Mouse (Mus musculus) CH12.LX (cell line): ENCODE data around the gene Arid5b. TPM values are rescaled to one million over a fixed set of nuclear protein-coding genes. Genes with fewer than 3 reads are reported as not detected.

Source experiments
- DNase-seq: peaks from one replicate; pipeline ENCODE4 v3.0.0-alpha.2; 2013; ENCODE audit errors: extremely low read depth
- H3K27ac ChIP-seq: 2 replicates; pipeline ENCODE4 v1.5.1; 2012; ENCODE audit warnings: low read depth, mild to moderate bottlenecking, control low read depth, moderate library complexity; ENCODE audit not compliant: insufficient read depth
- H3K27me3 ChIP-seq: replicated peaks from 2 replicates; pipeline ENCODE3; 2012; ENCODE audit warnings: inconsistent platforms
- H3K36me3 ChIP-seq, 2 experiments: replicated peaks in 1 of 2; 2 replicates each; pipeline versions ENCODE3 to v1.6.1; 2012; ENCODE audit warnings: inconsistent platforms in 1 of 2, low read length in 1 of 2, mild to moderate bottlenecking in 1 of 2, mixed read lengths in 1 of 2, moderate library complexity in 1 of 2; ENCODE audit not compliant: control insufficient read depth in 1 of 2, insufficient read depth in 1 of 2
- H3K4me1 ChIP-seq, 2 experiments: 2 replicates each; pipeline ENCODE4 v1.6.1; 2012; ENCODE audit warnings: inconsistent platforms in 1 of 2, moderate library complexity in 1 of 2; ENCODE audit not compliant: insufficient read depth in 2 of 2, control insufficient read depth in 1 of 2
- H3K4me2 ChIP-seq: 2 replicates; pipeline ENCODE4 v1.6.1; 2012; ENCODE audit warnings: low read depth, mild to moderate bottlenecking, control low read depth; ENCODE audit not compliant: poor library complexity, insufficient read depth, severe bottlenecking
- H3K4me3 ChIP-seq, 3 experiments: fragments of 150-350 bp in 1 of 3; sonication (generic) in 1 of 3; replicated peaks in 1 of 3; 2 replicates each; pipeline versions ENCODE3 to v1.5.1; 2011 to 2012; ENCODE audit warnings: low read depth in 2 of 3, low read length in 2 of 3, mild to moderate bottlenecking in 2 of 3, moderate library complexity in 2 of 3, control low read depth in 1 of 3, improper control_type of control experiment in 1 of 3, inconsistent platforms in 1 of 3, mixed read lengths in 1 of 3; ENCODE audit not compliant: poor library complexity in 1 of 3
- H3K79me2 ChIP-seq: replicated peaks from 2 replicates; pipeline ENCODE4 v1.6.1; 2012; ENCODE audit warnings: mild to moderate bottlenecking, moderate library complexity; ENCODE audit not compliant: control insufficient read depth, poor library complexity, insufficient read depth, severe bottlenecking; ENCODE audit errors: extremely low read depth
- H3K9ac ChIP-seq: 2 replicates; pipeline ENCODE4 v1.6.1; 2012; ENCODE audit warnings: low read depth, mild to moderate bottlenecking, control low read depth, moderate library complexity; ENCODE audit not compliant: insufficient read depth
- H3K9me3 ChIP-seq: replicated peaks from 2 replicates; pipeline ENCODE3; 2012; ENCODE audit warnings: low read length, inconsistent platforms, mixed read lengths
- BHLHE40 ChIP-seq: IDR thresholded peaks from 2 replicates; pipeline ENCODE4 v1.6.1; 2011; ENCODE audit warnings: mild to moderate bottlenecking, low read depth, low read length, improper control_type of control experiment
- CHD2 ChIP-seq: IDR thresholded peaks from 2 replicates; pipeline ENCODE4 v1.6.1; 2011; ENCODE audit warnings: low read length, improper control_type of control experiment
- CTCF ChIP-seq, 2 experiments: IDR thresholded peaks in 1 of 2; conservative IDR thresholded peaks in 1 of 2; 2 replicates each; pipeline ENCODE4 v1.5.1; 2011 to 2012; ENCODE audit warnings: low read depth in 2 of 2, low read length in 2 of 2, improper control_type of control experiment in 1 of 2, inconsistent platforms in 1 of 2, mild to moderate bottlenecking in 1 of 2, moderate library complexity in 1 of 2
- E2F4 ChIP-seq: IDR thresholded peaks from 2 replicates; pipeline ENCODE4 v1.6.1; 2011; ENCODE audit warnings: low read depth, low read length, improper control_type of control experiment; ENCODE audit not compliant: insufficient replicate concordance
- EP300 ChIP-seq: IDR thresholded peaks from 2 replicates; pipeline ENCODE4 v1.6.1; 2011; ENCODE audit warnings: low read length, improper control_type of control experiment
- ETS1 ChIP-seq: conservative IDR thresholded peaks from 2 replicates; pipeline ENCODE4 v1.6.1; 2012; ENCODE audit warnings: low read depth, mild to moderate bottlenecking, inconsistent platforms, low read length, improper control_type of control experiment, moderate library complexity
- GABPA ChIP-seq: IDR thresholded peaks from 2 replicates; pipeline ENCODE4 v1.6.1; 2012; ENCODE audit warnings: low read depth, low read length, improper control_type of control experiment, inconsistent platforms; ENCODE audit not compliant: insufficient replicate concordance
- IRF4 ChIP-seq: IDR thresholded peaks from 2 replicates; pipeline ENCODE4 v1.6.1; 2014; ENCODE audit warnings: low read depth, mild to moderate bottlenecking, inconsistent platforms, low read length, improper control_type of control experiment
- JUN ChIP-seq: IDR thresholded peaks from 2 replicates; pipeline ENCODE4 v1.6.1; 2011; ENCODE audit warnings: low read depth, mild to moderate bottlenecking, low read length, improper control_type of control experiment, moderate library complexity; ENCODE audit not compliant: insufficient read depth
- JUND ChIP-seq: conservative IDR thresholded peaks from 2 replicates; pipeline ENCODE4 v1.6.1; 2011; ENCODE audit warnings: low read depth, low read length, improper control_type of control experiment
- KAT2A ChIP-seq: IDR thresholded peaks from 2 replicates; pipeline ENCODE4 v1.6.1; 2012; ENCODE audit warnings: low read length, improper control_type of control experiment, inconsistent platforms; ENCODE audit not compliant: insufficient replicate concordance
- MAX ChIP-seq: IDR thresholded peaks from 2 replicates; pipeline ENCODE4 v1.6.1; 2011; ENCODE audit warnings: low read length, improper control_type of control experiment
- MAZ ChIP-seq: IDR thresholded peaks from 2 replicates; pipeline ENCODE4 v1.6.1; 2012; ENCODE audit warnings: low read depth, mild to moderate bottlenecking, inconsistent platforms, low read length, improper control_type of control experiment, moderate library complexity
- MEF2A ChIP-seq: IDR thresholded peaks from 2 replicates; pipeline ENCODE4 v1.6.1; 2014; ENCODE audit warnings: low read depth, mild to moderate bottlenecking, inconsistent platforms, low read length, improper control_type of control experiment, borderline replicate concordance
- MXI1 ChIP-seq: IDR thresholded peaks from 2 replicates; pipeline ENCODE4 v1.6.1; 2011; ENCODE audit warnings: mild to moderate bottlenecking, low read depth, low read length, improper control_type of control experiment
- MYC ChIP-seq: IDR thresholded peaks from 2 replicates; pipeline ENCODE4 v1.6.1; 2011; ENCODE audit warnings: low read depth, mild to moderate bottlenecking, improper control_type of control experiment, low read length
- PAX5 ChIP-seq: IDR thresholded peaks from 2 replicates; pipeline ENCODE4 v1.6.1; 2012; ENCODE audit warnings: low read length, inconsistent platforms, mixed read lengths
- SIN3A ChIP-seq: IDR thresholded peaks from 2 replicates; pipeline ENCODE4 v1.6.1; 2012; ENCODE audit warnings: low read length, improper control_type of control experiment, inconsistent platforms
- TBP ChIP-seq: conservative IDR thresholded peaks from 2 replicates; pipeline ENCODE4 v1.6.1; 2011; ENCODE audit warnings: low read depth, low read length, improper control_type of control experiment
- TCF12 ChIP-seq: IDR thresholded peaks from 2 replicates; pipeline ENCODE4 v1.6.1; 2014; ENCODE audit warnings: low read depth, mild to moderate bottlenecking, inconsistent platforms, low read length, improper control_type of control experiment
- UBTF ChIP-seq: IDR thresholded peaks from 2 replicates; pipeline ENCODE4 v1.6.1; 2012; ENCODE audit warnings: low read depth, mild to moderate bottlenecking, inconsistent platforms, low read length, improper control_type of control experiment, moderate library complexity
- USF2 ChIP-seq: conservative IDR thresholded peaks from 2 replicates; pipeline ENCODE4 v1.6.1; 2011; ENCODE audit warnings: low read depth, low read length, improper control_type of control experiment
- ZKSCAN1 ChIP-seq: IDR thresholded peaks from 2 replicates; pipeline ENCODE4 v1.6.1; 2012; ENCODE audit warnings: low read depth, inconsistent platforms, low read length, improper control_type of control experiment, borderline replicate concordance
- ZMIZ1 ChIP-seq: IDR thresholded peaks from 2 replicates; pipeline ENCODE4 v1.6.1; 2012; ENCODE audit warnings: low read depth, mild to moderate bottlenecking, inconsistent platforms, low read length, improper control_type of control experiment
- dilution Hi-C: fragments of 300-500 bp; cut with MboI; formaldehyde crosslinking; loops from 2 replicates; pipeline ENCODE4 v1.14.3; 2020; ENCODE audit warnings: low sequenced_read_pairs; ENCODE audit not compliant: extremely low pct_unique_long_range_greater_than_20kb, extremely low pct_ligation_motif_present
- in situ Hi-C: fragments of 300-500 bp; cut with MboI; formaldehyde crosslinking; loops from 3 replicates; pipeline ENCODE4 v1.14.3; 2019; ENCODE audit warnings: low sequenced_read_pairs, low pct_ligation_motif_present, low pct_unique_long_range_greater_than_20kb, mixed read lengths
- polyA plus RNA-seq: library from polyadenylated mRNA; unstranded; fragments of >175 nt; gene quantifications from 2 replicates; pipeline ENCODE4 v1.2.1, GENCODE M21; 2012; ENCODE audit warnings: low read depth; ENCODE audit not compliant: insufficient read length
- total RNA-seq, 2 experiments: library from RNA; depleted of rRNA; stranded (reverse); fragments of 300-350 nt in 1 of 2; fragments of >200 nt in 1 of 2; gene quantifications; 2 replicates each; pipeline ENCODE4 v1.2.3; 2012 to 2014

Arid5b gene
- total and polyA plus RNA-seq, 3 experiments = 1.1 to 2.6 (median 1.8) TPM

GRCm38 (mm10) chr10:68199440-68199839, 79.1 kb downstream of the Arid5b start:
- no peaks in the 10 kb centered on the region for H3K9me3 ChIP-seq
- H3K4me2 ChIP-seq = no peak overlapping the region
- no peak overlapping the region for H3K27ac ChIP-seq
- no peak overlapping the region for H3K9ac ChIP-seq
- in situ Hi-C loops = no loop called here
- TF ChIP-seq CHD2 = no peak
- no peak for TF ChIP-seq ZKSCAN1
- TF ChIP-seq MEF2A = no peak
- no peak for TF ChIP-seq MXI1
- TF ChIP-seq IRF4 = no peak
- no peak for TF ChIP-seq PAX5
- TF ChIP-seq MAX = no peak
- no peak for TF ChIP-seq KAT2A
- no peak for TF ChIP-seq GABPA
- no peak for TF ChIP-seq EP300
- TF ChIP-seq TCF12 = no peak
- TF ChIP-seq JUND = no peak
- TF ChIP-seq MYC = no peak
- no peak for TF ChIP-seq MAZ
- TF ChIP-seq TBP = no peak
- peaks cover 6 to 8% of the 10 kb centered on the region in 2 experiments; a peak in 2 of 4 replicates for H3K4me1 ChIP-seq
- no peaks in the 10 kb centered on the region for H3K79me2 ChIP-seq
- H3K36me3 ChIP-seq = peaks cover 3 to 33% of the 10 kb centered on the region in 2 experiments
- no peak overlapping the region for H3K4me3 ChIP-seq
- DNase-seq = no peak
- dilution Hi-C loops = no loop called here
- H3K27me3 ChIP-seq = no peaks in the 10 kb centered on the region

GRCm38 (mm10) chr10:68196324-68196723, 82.2 kb downstream of the Arid5b start:
- Histone ChIP-seq H3K9me3 (no peaks in the 10 kb centered on the region), H3K4me1 (peaks cover 2 to 25% of the 10 kb centered on the region in 2 experiments; a peak in 2 of 4 replicates), H3K79me2 (no peaks in the 10 kb centered on the region), H3K9ac (no peak overlapping the region), H3K4me3 (no peak overlapping the region), H3K36me3 (peaks cover 0 to 16% of the 10 kb centered on the region in 2 experiments), H3K4me2 (no peak overlapping the region), H3K27ac (no peak overlapping the region), H3K27me3 (no peaks in the 10 kb centered on the region)
- in situ Hi-C loops (no loop called here), dilution Hi-C loops (no loop called here)
- DNase-seq = no peak
- TF ChIP-seq EP300 = no peak
- TF ChIP-seq BHLHE40 = no peak
- TF ChIP-seq MAZ = no peak
- no peak for TF ChIP-seq USF2
- TF ChIP-seq SIN3A = no peak
- TF ChIP-seq ETS1 = no peak
- no peak for TF ChIP-seq UBTF
- no peak for TF ChIP-seq GABPA
- no peak for TF ChIP-seq ZMIZ1
- no peak for TF ChIP-seq JUN
- no peak for TF ChIP-seq TCF12
- TF ChIP-seq E2F4 = no peak
- TF ChIP-seq CTCF (conservative IDR thresholded peaks at IDR 0.05 in 1 of 2, IDR thresholded peaks at IDR 0.05 in 1 of 2; ENCODE audit: low read depth in 2 of 2, low read length in 2 of 2) = no peak
